Mouse (Mus musculus): ENCODE measurements around the gene Wdr37.

Gene Wdr37

DNA sequence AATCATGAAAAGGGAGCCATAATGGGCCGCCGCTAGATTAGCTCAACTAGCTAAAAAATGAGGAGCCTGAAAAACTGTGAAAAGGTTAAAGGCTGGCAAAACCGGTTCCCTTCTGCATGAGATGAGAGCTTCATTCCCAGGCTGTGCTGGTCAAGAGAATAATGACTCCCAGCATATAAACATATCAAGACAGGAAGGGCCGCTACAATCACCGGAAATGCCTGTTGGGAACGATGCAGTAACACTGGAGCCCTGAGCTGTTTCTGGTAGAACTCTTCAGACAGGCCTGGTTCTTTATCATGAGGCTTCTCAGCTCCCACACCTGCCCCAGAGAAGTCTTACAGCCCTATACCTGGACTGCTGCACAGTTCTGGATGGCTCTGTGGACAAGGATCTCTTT is 31.8 kb downstream of the Wdr37 start:
- DNase-seq, result peak; percentile 53 to 71

- DNase-seq, result no peak
Observed at GRCm38 (mm10) chr13:8839111-8839510, 32.6 kb downstream of the Wdr37 start.

GRCm38 (mm10) chr13:8838394-8838793 is 33.3 kb downstream of the Wdr37 start:
- no peak for DNase-seq

- no peak for DNase-seq
Observed at GRCm38 (mm10) chr13:8834573-8834972, 37.1 kb downstream of the Wdr37 start.

- DNase-seq, result no peak
Observed at GRCm38 (mm10) chr13:8831546-8832251, 40.0 kb downstream of the Wdr37 start.

GRCm38 (mm10) chr13:8830696-8831095 is 41.0 kb downstream of the Wdr37 start:
- no peak for DNase-seq

- no peak for DNase-seq
Observed at GRCm38 (mm10) chr13:8829784-8830183, 41.9 kb downstream of the Wdr37 start.

- no peak for DNase-seq
Observed at GRCm38 (mm10) chr13:8828946-8829345, 42.8 kb downstream of the Wdr37 start.

DNA sequence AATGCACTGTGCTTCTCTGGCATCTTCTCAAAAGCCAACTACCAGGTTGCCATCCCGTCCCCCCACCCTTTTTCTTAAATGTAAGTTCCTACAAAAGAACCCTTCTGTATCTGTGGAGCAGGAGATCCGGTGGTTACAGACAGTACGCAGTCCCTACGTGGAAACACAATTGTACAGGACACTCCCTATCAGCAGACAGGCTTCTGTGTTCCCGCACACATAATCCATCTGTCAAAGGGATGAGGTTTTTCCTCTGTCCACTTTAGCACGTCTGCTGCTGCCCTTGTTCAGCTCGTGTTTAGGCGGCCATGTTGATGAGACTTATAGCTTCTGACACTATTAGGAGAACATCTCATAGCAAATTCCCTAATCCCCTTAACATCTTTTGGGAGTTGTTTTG is 48.2 kb downstream of the Wdr37 start:
- DNase-seq, result no peak

DNA sequence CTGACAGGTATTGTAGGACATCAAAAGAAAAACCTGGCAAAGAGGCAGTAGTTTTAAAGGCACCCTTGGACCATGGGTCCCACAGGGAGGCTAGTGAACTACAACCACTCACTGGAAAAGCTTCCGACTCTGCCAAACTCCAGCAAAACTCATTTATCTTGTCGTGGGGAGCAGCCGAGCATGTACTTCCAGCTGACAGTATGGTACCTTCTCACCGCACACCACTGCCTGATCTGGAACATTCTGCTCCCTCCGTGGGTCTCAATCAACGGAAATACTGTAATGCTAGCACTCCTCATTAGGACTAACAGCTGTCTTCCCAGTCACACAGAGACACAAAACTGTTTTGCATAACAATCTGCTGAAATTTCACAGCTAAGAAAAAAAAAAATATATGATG is 48.6 kb downstream of the Wdr37 start:
- peak in 1 of 2 experiments; percentile 54 for DNase-seq

DNA sequence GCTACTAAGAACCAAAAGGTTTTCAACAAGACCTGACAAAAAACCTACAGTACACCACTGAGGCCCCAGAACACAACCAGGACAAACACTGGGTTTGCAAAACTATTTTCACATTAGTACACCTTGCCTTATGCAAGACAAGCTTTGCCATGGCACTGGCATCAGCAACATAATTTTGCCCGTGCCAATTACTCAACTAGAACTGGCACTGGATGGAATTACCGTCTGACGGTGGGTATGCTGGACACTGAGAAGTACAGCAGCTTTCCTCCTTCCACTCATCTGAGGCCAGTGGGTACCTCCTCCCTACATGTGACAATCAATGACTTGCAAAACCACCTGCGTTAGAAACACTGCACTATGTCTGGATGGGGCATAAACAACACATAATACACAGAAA is 49.5 kb downstream of the Wdr37 start:
- no peak for DNase-seq

DNA sequence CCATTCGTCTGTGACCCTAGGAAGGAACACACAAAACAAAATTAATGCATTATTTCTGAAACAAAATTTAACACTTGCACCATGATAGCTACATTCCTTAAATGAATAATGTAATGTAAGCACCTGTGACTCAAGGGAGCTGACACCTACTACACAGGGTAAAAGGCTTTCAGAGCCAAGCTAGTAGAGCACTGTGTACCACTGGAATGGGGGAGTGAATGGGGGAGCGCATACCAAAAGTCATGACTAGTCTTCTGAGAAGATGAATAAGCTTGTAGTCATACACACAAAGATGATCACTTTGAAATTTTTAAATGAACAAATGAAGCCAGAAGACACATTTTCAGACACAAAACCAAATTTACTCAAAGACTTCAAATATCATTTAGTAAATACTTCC is 65.8 kb downstream of the Wdr37 start:
- no peak for DNase-seq

DNA sequence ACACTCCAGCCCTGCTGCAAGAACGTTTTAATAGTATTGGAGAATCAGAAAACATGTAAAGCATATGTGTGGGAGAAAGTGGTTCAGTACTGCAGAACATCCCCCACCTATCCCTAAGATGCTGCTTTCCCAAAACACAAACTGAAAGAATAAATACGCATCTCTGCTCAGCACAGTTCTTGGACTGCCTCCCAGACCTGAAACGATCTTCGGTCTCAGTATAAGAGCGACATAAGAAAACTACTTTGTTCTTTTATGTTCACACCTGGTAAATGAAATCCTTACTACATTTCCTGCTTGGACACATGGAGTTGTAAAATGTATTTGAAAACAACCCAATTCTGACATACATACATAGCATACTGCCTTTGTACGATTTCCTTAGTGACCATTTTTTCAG is 71.1 kb downstream of the Wdr37 start:
- DNase-seq, result no peak

GRCm38 (mm10) chr13:8793217-8793616 is 78.5 kb downstream of the Wdr37 start:
- no peak for DNase-seq

- DNase-seq, result peak; percentile 35 to 44
Observed at GRCm38 (mm10) chr13:8785185-8785584, 86.5 kb downstream of the Wdr37 start.

DNA sequence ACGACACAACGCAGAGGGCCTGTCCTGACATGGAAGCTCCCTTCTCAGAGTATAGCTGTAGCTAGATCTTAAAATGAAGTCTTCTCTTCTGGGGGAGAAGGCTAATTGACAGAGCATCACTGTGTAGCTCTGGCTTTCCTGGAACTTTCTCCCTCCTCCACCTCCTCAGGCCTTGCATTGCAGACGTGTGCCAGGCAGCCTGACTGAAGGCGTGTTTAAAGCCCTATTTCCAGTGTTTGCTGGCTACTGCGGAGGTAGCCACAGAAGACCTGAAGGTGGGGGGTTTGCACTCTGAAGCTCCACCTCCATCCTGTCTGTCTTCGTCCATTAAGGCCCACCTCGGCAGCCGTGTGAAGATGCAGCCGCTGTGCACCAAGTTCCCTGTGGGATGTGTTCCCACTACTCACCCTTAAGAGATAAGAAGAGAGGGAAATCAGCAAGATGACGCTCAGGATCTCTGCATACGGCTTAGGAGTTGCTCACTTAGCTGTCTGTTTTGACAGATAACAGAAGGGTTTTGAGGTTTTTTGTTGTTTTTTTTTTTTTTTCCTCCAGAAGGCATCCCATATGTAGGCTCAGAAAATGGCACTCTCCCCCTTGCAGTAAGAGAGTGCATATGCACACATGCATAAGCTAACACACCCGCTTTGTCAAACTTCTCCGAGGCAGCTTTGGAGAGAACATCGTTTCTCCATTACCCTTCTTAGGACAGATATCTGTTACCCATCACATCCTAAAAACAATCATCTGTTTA is 87.2 kb downstream of the Wdr37 start:
- DNase-seq, result no peak

GRCm38 (mm10) chr13:8783686-8784307 is 87.9 kb downstream of the Wdr37 start:
- no peak for DNase-seq

DNA sequence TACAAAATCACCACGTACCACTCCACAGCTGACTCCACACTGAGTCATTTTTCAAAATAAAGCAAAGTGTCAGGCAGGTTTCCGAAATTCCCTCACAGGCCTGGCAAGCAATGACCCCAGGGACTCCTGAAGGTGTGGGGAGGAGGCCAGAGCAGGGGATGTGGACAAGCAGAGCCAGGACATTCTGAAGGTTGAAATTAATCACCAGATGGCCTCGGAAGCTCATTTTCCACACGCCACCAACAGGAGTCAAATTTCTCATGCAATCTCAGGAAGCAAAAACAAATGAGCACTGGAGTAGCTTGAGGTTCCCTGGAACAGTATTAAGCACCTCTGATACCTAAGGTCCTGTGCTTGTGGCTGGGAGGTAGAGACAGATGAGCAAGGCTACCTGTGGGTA is 89.1 kb downstream of the Wdr37 start:
- DNase-seq, result no peak

DNA sequence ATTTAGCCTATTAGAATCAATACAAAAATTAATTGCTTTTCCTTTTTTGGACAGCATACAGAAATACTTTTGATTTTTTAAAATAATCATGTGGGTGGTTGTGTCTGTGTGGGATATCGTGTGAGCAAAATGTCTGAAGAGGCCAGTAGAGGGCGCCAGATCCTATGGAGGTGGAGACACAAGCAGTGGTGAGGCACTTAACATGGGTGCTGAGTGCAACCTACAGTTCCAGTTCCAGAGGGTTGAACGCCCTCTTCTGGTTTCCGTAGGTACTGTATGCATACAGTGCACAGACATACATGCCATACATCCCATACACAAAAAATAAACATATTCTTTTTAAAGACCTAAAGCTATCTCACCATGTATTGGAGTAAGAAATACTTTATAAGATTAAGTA is 91.3 kb downstream of the Wdr37 start:
- peak; percentile 64 to 74 for DNase-seq

DNA sequence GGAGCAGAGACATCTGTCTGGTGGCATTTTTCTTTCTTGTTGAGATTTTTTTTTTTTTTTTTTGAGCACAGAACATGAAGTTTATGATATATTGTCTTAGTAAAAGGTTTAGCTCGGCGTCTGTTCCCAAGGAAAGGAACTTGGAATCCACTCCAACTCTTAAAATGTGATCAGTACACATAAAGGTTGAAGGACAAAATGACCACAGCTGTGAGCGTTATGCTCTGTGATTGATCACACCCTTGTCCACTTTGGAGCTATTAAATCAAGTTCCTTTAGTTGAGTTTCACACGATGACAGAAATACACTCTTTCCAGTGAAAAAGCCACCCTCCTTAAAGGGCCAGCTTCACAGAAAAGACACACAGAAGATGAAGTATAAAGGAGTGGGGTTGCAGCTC is 101.1 kb downstream of the Wdr37 start:
- DNase-seq, result no peak

GRCm38 (mm10) chr13:8769654-8770227 is 102.0 kb downstream of the Wdr37 start:
- DNase-seq, result no peak

DNA sequence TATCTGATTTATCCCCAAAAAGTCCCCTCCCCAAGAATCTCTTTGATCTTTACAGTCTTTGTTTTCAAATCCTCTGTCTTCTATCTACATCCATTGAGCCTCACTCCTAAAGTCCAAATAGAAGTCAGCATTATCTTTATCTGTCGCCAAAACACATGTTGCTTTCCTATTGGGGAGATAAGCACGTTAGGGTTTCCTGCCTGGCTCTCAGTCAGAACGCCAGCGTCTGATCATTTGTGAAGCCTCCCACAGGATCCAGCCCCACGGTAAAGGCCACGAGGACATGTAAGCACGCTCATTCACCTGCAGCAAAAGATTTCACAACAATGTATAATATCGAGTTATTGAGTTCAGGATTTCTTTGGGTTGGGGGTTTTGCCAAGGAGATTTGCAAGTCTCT is 110.8 kb downstream of the Wdr37 start:
- DNase-seq, result no peak
